Mouse (Mus musculus) B cell, adult 62 days (primary cell): ENCODE data around the gene Olfr1180. TPM values are rescaled to one million over a fixed set of nuclear protein-coding genes. Genes with fewer than 3 reads are reported as not detected.

Experiments used
- total RNA-seq: library from RNA; stranded (reverse); gene quantifications from 4 replicates; pipeline ENCODE4 v1.2.4, GENCODE M21; 2023

The Olfr1180 gene
- not detected in 4 replicates for total RNA-seq

DNA sequence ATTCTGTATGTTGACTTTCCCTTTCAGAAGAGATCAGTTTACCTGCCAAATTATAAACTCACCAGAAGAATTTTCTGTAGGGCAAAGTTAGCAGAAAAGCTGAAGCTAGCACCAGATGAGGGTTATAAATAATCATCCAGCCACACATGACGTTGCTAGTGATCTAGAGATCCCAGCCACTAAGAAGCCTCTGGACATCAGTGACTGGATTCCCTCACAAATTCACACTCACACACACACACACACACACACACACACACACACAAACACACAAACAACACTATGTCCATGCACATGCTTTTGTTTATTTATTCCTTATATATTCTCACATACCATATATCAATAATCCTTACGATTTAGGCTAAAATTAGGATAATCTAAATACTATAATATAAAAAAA, at the start of gene Olfr1180:
Gene Olfr1180 (minus strand): TSS at position 101 of the 400 bp plus-strand sequence.

DNA sequence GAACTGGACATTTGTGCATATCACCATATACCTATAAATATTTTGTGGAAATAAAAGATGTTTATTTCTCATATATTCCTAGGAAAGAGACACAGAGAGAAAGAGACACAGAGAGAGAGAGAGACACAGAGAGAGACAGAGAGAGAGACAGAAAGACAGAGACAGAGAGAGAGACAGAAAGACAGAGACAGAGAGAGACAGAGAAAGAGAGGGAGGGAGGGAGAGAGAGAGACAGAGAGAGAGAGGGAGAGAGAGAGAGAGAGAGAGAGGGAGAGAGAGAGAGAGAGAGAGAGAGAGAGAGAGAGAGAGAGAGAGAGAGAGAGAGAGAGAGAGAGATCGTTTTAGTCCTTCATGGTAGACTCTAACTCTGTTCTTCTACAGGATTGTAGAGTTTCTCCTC, 35.6 kb upstream of the Olfr1180 start, which contains the start of gene Olfr1183:
Gene Olfr1183 (plus strand): TSS at position 301 of the 400 bp plus-strand sequence.

GRCm38 (mm10) chr2:88449031-88449430, 30.1 kb upstream of the Olfr1180 start, which contains the start of gene Gm13757:
TSS of gene Gm13757 (minus strand) at chr2:88449131.

DNA sequence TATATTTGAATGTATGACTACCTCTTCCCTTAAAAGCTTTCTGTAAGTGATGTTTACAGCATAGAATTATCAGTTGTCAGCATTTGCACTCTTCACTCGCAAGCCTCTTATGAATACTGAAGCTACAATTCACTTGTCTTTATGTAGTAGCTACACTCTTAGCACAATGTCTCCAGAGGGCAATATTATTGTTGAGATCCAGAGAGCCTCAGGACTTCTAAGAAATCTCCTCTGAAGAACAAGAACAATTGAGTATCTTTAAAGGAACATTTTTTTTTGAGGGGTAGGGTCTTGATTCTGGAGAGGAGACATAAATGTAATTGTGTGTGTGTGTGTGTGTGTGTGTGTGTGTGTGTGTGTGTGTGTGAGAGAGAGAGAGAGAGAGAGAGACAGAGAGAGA, 7.1 kb upstream of the Olfr1180 start, which contains the start of gene Olfr1181:
Gene Olfr1181 (minus strand): TSS at position 101 of the 400 bp plus-strand sequence.

GRCm38 (mm10) chr2:88406353-88406752, 12.6 kb downstream of the Olfr1180 start, which contains the start of gene Olfr1179:
TSS of gene Olfr1179 (minus strand) at chr2:88406453.

DNA sequence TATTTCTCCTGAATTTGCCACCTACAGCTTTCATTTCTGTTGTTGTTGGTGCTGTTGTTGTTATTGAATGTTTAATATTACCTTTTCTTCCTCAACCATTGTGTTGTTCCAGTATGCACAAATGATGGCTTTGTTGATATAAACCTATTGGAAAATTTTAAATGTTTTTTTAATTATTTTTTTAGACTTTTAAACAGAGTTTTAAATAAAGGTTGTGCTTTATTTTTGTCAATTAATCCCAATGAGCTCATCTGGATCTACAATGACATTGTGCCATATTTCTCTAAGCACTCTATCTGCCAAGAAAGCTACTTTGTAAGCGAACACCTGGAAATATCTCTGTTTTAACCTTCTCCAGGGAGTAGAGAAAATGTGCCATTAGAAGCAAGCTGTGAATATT, 32.2 kb downstream of the Olfr1180 start, which contains the start of gene Olfr1178:
Gene Olfr1178 (plus strand): TSS at position 301 of the 400 bp plus-strand sequence.

Other genes starting within 250 kb of the Olfr1180 start
- not detected in 4 replicates for gene Olfr1168, start 237.3 kb downstream of the Olfr1180 start, total RNA-seq
- gene Olfr1170, start 190.8 kb downstream of the Olfr1180 start, total RNA-seq, result not detected in 4 replicates
- gene Olfr1173, start 139.3 kb downstream of the Olfr1180 start, total RNA-seq, result not detected in 4 replicates
- not detected in 4 replicates for gene Olfr1174-ps, start 104.0 kb downstream of the Olfr1180 start, total RNA-seq
- not detected in 4 replicates for gene Olfr1175-ps, start 91.9 kb downstream of the Olfr1180 start, total RNA-seq
- gene Olfr1176, start 82.4 kb downstream of the Olfr1180 start, total RNA-seq, result not detected in 4 replicates
- gene Olfr1177-ps, start 72.7 kb downstream of the Olfr1180 start, total RNA-seq, result not detected in 4 replicates
- not detected in 4 replicates for gene Olfr1178, start 32.1 kb downstream of the Olfr1180 start, total RNA-seq
- gene Olfr1179, start 12.7 kb downstream of the Olfr1180 start, total RNA-seq, result not detected in 4 replicates
- gene Olfr1181, start 7.0 kb upstream of the Olfr1180 start, total RNA-seq, result not detected in 4 replicates
- not detected in 4 replicates for gene Gm13757, start 30.0 kb upstream of the Olfr1180 start, total RNA-seq
- gene Olfr1183, start 35.7 kb upstream of the Olfr1180 start, total RNA-seq, result not detected in 4 replicates
- gene Olfr1184, start 64.4 kb upstream of the Olfr1180 start, total RNA-seq, result not detected in 4 replicates
- gene Olfr1185-ps1, start 74.2 kb upstream of the Olfr1180 start, total RNA-seq, result not detected in 4 replicates
- not detected in 4 replicates for gene Olfr1186, start 99.4 kb upstream of the Olfr1180 start, total RNA-seq
- not detected in 4 replicates for gene Olfr1188, start 137.8 kb upstream of the Olfr1180 start, total RNA-seq
- gene Olfr1189, start 167.3 kb upstream of the Olfr1180 start, total RNA-seq, result not detected in 4 replicates
- gene Olfr1191-ps1, start 221.4 kb upstream of the Olfr1180 start, total RNA-seq, result 0.09 to 0.20 TPM in 2 of 4 replicates, not detected in the others
- gene Olfr1192-ps1, start 229.4 kb upstream of the Olfr1180 start, total RNA-seq, result not detected in 4 replicates